Mouse (Mus musculus) lung, adult 18-20 months (tissue): Measurements from ENCODE around the gene Rin2.
"Not testable (repeated sequence)": the region's sequence is repeated elsewhere in the genome, so short reads cannot be mapped to it uniquely, and the experiment has no call there.

Source experiments
- DNase-seq, 2 experiments: peaks; one replicate each; pipeline ENCODE4 v3.0.0; 2022; ENCODE audit warnings: mixed read lengths in 2 of 2

Gene Rin2

DNA sequence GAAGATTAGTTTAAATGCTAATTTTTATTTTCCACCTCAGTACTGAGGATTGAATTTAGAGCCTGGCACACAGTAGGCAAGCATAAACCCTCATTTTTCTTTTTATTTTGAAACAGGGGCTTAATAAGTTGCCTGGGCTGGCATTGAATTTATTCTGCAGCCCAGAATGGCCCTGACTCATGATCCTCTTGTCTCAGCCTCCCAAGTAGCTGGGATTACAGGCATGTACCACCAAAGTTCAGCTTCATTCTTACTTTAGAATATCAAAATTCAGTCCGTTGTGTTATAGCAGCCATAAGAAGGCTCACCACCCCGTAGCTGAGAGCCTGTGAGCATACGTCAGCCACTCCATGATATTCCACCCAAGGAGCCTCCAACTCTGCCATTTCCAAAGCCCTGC lies 191.2 kb downstream of the Rin2 start:
- no peak for DNase-seq

DNA sequence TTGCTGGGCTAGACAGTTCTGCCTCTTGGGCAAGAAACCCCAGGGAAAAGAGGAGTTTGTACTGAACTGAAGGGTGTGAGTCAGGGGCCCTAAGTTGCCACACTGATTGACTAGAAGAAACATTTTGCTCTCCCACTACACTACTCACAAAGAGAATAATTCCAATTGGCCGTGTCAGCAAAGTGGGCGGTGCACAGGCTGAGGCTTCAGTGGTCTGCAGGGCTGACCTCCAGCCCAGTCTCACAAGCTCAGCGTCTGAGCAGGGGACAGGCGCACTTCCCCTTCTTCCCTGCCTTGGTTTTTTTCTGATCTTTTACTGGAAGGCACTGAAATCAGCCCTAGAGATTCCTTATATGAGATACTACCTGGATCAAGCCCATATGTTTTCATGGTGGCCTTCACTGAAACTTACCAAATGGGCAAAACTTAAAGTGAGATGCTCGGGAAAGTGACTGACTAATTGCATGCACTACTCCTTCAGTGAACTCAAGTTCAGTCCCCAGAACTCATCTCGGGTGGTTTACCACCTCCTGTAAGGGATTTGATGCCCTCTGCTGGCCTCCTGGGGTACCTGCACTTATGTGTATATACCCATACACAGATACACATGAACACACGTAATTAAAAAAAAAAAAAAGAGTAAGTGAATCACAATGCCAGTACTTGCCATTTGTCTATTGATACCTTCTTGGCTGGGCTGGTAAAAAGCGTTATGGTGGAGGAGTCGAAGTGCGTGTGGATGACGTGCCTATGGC lies 191.9 kb downstream of the Rin2 start:
- peak in 1 of 2 experiments; percentile 34 for DNase-seq

DNA sequence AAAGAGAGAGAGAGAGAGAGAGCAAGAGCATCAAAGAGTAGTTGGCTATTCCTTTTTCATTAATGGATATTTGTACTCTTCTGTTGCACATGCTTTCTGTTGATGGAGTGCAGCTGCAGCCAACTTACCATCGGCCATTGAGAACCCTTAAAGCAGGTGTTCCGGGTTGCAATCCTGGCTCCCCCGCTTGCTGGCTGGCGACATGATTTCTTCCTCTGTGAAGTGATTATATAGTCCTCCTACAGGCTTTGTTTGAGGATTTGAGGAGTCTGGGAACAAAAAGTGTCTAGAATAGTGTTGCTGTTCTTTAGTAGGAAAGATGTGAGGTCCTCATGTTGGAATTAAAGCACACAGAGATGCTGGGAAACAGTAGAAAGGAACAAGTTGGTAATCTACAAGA lies 196.3 kb downstream of the Rin2 start:
- no peak for DNase-seq

- peak; percentile 70 to 79 for DNase-seq
These were observed 197.1 kb downstream of the Rin2 start for GRCm38 (mm10) chr2:145872099-145872498.

DNA sequence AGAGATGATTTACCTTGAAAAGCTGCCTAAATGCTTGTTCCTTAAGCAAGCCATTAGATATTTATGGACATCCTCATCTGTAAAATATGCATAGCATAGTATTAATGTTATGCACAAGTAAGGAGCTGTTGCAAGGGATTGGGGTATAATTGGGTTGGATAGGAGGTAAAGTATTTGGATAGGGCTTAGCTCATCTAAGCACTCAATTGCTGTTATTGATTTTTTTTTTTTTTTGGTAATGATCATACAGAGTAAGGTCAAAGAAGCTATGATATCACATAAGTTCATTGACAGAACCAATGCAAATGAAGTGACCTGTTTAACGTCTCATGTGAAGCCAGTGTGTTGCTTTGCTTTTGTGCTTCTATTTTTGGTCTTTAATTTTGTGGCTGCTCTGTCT lies 198.9 kb downstream of the Rin2 start:
- no peak for DNase-seq

DNA sequence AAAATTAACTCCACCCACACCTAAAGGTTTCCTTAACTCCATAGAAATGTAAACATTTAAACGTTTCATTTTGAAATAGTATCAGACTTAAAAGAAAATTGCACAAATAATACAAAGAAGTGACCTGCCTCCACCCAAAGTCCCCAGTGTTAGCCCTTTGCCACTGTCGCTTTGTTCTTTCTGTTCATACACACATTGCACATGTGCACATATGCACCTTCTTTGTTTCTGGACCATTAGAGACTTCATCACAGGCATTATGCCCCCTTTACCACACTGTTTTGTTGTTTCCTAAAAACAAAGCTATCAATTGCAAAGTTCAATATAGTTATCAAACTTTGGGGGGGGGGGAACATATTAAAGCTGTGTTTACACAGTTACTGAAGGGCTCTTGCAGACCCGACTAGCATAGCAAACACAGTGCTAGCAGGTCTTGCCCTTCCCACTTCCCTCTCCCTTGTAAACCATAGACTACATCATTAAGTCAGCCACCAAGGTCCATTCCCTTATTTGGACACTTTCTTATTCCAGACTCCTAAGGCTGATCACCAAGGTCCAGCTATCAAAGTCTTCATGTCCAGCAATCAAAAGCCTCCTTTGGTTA lies 200.0 kb downstream of the Rin2 start:
- no peak for DNase-seq

- no peak for DNase-seq
These were observed 202.2 kb downstream of the Rin2 start for GRCm38 (mm10) chr2:145877191-145877590.

DNA sequence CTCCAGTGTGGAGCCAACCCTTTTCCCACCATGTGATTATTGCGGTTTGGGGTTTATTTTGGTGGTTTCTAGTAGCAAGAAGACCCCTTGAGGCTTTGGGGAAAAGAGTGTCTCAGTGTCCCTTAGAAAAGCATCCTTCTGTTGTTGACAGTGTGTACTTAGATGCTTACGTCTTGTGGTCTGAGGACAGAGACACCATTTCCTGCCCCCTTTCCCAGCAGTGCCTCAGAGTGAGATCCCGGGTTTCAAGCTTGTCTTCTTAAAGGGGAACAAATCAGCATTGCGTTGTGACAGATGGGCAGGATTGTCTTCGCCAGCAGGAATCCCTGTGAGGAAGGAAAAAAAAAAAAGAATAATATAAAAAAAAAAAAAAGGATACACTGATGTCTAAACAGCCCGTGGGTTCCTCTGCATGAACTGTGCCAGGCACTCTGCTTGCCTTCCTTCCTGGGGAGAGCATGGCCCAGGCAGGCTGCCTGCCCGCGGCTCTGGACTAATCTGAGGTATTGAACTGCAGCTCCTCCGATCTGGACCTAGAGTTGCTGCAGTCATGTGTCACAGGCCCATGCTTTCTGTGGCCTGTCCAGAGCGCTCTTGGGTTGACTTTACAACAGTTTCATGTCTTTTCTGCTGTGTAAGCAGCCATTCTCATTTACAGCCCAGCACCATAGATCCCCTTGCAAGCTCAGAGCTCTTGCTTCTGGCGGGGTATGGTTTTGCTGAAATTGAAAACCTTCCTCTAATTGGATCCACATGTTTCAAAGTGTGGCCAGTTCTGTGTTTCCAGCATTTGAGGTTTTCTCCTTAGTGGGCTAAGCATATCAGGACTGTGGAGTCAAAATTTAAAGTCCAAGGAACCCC lies 206.1 kb downstream of the Rin2 start:
- no peak for DNase-seq

DNA sequence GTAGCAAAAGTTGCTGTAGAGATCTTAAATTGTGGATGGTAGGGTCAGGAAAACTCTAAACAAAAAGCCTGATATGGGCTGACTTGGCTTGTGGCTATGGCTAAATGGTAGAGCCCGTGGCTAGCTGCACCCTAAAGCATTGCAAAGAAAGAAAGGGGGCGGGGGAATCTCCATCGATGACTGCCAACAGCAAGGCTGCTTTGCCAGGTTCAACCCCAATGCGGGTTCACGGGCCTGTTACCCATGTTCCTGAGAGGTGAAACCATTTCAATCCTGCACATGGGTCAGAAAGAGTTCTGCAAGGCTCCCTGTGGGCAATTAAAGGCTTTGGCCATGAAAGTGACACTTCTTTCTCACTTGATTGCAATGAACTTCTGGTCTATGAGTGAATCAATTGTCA lies 206.9 kb downstream of the Rin2 start:
- no peak for DNase-seq

DNA sequence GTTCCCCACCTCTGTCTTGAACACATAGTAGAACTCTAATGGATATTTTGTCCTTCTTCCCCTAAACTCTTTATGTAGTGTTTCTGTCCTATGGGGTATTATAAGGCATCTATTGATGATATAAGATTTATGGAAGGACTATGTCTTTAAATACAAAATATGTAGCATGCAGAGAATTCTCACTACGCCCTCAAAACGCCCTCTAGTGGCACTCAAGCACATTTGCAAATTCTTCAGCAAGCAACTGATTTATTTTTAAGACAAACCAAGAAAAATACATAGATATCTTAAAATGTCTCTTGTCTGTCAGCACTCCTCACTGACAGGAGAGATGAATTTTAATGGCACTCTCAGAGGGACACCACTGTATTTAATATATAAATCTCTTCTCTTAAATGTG lies 207.4 kb downstream of the Rin2 start:
- DNase-seq = no peak

- DNase-seq = no peak
These were observed 209.3 kb downstream of the Rin2 start for GRCm38 (mm10) chr2:145884036-145884912.

DNA sequence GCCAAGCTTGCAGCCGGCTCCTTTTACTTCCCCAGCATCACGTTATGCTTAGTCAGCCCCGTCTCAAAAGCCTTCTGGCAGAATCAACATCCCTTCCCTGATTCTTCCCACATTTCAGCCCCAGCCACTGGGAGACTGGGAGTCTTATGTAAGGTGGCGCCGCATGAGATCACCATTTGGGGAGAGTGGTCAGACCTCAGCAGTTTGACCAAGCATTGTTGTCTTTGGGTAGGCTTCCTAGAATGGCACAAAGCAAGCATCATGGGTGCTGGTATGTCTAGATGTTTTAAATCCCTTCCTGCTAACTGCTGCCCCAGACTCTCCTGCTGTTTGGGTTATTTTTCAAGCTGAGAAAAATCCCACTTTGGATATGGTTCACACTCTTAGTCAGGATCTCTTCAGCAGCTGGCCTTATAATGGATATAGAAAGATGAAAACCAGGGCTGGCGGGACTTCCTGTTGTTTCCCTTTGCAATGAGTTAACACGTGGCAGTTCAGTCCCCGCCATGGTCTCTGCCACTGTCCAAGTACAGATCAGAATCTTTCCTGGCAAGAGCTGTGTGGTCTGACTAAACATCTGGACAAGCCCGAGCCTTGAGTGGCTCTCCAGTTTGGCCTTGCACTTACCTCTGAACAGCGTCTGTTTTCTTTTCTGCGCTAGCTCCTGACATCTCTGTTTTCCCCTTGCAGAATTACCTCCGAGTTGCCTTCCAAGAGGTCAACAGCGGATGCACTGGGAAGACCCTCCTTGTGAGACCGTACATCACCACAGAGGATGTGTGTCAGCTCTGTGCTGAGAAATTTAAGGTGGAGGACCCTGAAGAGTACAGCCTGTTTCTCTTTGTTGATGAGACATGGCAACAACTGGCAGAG lies 210.1 kb downstream of the Rin2 start:
- peak in 1 of 2 experiments; percentile 48 for DNase-seq

DNA sequence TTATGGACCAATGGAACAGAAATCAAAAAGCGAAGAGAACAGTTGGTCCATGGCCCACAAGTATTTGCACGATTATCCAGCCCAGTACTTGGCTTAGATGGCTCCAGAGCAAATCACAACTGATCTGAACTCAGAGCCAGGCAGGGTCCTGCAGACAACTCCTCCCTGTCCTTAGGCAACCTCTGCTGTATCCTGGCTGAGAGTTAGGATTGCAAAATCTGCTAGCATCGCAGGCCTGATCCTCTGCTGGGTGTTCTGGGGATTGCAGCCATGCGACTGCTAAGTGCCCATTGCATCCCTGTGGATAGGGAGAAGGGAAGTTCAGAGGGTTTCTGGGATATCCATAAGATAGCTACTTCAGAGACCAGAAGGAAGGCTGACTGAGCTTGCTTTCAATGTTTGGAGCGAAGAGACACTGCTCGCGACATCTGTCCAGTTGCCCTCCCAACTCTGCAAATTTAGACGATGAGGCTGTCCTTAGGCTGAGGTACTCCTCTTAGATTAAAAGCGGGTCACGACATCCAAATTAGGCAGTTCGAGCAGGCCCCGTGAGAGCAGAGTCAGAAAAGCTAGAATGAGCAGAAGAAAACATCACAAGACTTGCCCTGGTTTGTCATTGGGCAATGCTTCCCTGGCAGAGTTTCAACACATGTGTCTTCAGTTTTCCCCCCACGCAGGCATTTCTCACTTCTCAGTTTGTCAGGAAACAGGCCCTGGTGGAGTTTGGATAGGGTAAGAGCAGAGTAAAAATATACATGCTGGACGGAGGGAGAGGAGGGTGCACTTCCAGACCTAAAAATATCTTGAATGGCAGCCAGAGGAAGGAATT lies 213.1 kb downstream of the Rin2 start:
- peak; percentile 72 to 74 for DNase-seq

DNA sequence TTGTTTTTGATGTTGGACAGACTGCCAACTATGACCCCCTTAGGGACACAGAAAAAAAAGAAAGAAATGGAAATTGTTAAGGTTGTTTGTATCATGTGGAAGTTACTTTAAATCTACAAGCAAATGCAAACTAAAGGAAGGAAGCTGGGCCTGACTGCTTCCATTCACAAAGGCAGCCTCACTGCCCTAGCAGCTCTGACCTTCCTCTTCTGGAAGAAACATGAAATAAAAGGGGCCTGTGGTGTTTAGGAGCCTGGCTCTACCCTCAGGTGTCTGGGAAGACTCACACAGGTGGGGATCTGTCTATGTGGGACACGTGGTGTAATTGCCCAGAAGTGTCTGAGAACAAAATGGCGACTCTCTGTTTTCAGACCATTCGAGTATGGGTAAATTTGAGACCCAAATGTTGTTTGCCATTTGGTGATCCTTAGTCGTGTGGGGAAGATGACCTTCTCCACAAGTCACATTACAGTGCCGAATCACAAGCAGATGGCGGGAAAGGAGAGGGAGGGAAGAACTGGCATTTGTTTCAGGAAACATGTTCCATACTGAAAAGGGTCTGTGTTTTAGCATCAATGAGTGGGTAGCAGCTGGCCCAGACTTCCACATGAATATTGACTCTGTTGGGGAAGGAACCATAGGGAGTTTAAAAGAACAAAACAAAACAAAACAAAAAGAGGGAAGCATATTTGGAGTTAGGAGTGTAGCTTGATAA lies 213.9 kb downstream of the Rin2 start:
- DNase-seq = no peak

GRCm38 (mm10) chr2:145890571-145890970 lies 215.6 kb downstream of the Rin2 start:
- no peak for DNase-seq

DNA sequence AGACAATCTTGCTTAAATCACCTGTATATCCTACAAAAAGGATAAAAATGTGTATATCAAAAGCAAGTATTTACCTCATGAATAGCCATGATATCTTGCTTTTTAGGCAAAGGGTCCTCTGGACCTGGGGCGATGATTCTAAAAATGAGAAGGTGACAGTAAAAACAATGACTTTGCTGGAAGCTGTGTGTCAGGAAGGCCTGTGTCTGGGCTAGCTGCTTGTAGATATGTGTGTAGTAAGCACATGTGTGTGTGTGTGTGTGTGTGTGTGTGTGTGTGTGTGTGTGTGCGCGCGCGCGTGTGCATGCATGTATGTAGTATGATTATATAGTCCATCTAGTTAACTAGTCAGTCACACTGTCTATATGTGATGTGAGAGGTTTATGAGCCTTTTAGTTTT lies 218.7 kb downstream of the Rin2 start:
- no peak for DNase-seq

DNA sequence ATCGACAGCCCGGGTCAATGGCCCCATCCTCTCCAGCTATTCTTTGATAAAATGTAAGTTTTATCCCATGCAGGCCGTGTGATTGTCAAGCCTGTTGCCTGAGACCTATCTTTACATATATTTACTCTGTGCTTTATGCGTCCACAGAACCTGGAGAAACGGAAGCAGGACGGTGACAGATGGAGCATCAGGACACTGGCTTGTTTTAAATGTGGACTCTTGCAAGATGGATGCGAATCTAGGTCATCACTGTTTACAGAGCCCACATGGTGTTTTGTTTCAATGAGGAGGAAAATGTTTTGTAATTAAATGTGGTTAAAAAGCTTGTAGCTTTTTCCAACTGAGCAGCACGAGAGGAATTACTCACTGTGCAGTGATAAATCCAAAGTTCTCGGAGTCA lies 223.1 kb downstream of the Rin2 start:
- DNase-seq = no peak

DNA sequence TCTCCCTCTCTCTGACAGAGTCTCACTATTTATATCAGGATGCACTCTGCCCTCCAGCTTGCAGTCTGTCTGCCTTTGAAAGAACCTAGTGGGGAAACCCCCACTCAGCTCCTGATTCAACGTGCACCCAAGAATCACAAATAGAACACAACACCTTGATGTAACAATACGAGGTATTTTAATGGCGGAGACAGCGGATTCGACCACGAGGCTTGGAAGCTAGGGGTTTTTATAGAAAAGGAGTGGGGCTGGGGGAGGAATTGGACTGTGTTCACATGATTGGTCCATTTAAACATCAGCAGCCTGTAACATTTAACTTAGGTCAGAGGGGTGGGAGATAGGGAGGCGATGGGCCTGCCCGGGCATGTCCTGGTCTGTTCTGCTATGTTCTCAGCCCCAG lies 225.3 kb downstream of the Rin2 start:
- not testable (repeated sequence) for DNase-seq

- DNase-seq = no peak
These were observed 226.8 kb downstream of the Rin2 start, which contains the start of gene Naa20 for GRCm38 (mm10) chr2:145901861-145902260. Gene Naa20, plus strand, starts transcription at chr2:145902099.
